Mouse (Mus musculus) liver, embryonic 14.5 days (tissue): Measurements from ENCODE around the gene Ep400. TPM values are rescaled to one million over a fixed set of nuclear protein-coding genes. Genes with fewer than 3 reads are reported as not detected.
"Not testable (repeated sequence)": the region's sequence is repeated elsewhere in the genome, so short reads cannot be mapped to it uniquely, and the experiment has no call there.

Source experiments
- ATAC-seq: fragments of 200-750 bp; cut with Nextera tagmentation; 2 replicates; pipeline ENCODE4 v1.8.0; 2017; ENCODE audit warnings: moderate number of reproducible peaks, mild to moderate bottlenecking, moderate library complexity; ENCODE audit not compliant: insufficient read depth
- DNase-seq, 3 experiments: peaks; one replicate each; pipeline ENCODE4 v3.0.0-alpha.2; 2012 to 2013; ENCODE audit warnings: low read depth in 3 of 3, low spot score in 3 of 3
- H3K27ac ChIP-seq: fragments of 300-500 bp; sonication (generic); 2 replicates; pipeline ENCODE4 v1.5.1; 2014; ENCODE audit warnings: moderate library complexity, mild to moderate bottlenecking, control low read depth, inconsistent platforms
- H3K27me3 ChIP-seq: fragments of 300-500 bp; sonication (generic); 2 replicates; pipeline ENCODE4 v1.6.1; 2014; ENCODE audit warnings: mild to moderate bottlenecking, low read length, moderate library complexity; ENCODE audit not compliant: control insufficient read depth, insufficient read depth
- H3K36me3 ChIP-seq: fragments of 300-500 bp; sonication (generic); replicated peaks from 2 replicates; pipeline ENCODE4 v1.6.1; 2014; ENCODE audit warnings: low read depth; ENCODE audit not compliant: control insufficient read depth, insufficient read depth
- H3K4me1 ChIP-seq, 2 experiments: fragments of 200-500 bp in 1 of 2; fragments of 300-500 bp in 1 of 2; sonication (generic) in 1 of 2; replicated peaks; 2 replicates each; pipeline ENCODE4 v1.6.1; 2012 to 2014; ENCODE audit warnings: antibody characterized with exemption in 1 of 2, inconsistent platforms in 1 of 2, low read length in 1 of 2; ENCODE audit not compliant: control insufficient read depth in 2 of 2, insufficient read depth in 2 of 2
- H3K4me2 ChIP-seq: fragments of 300-500 bp; sonication (generic); 2 replicates; pipeline ENCODE4 v1.6.1; 2014; ENCODE audit warnings: low read depth, mild to moderate bottlenecking, control low read depth, moderate library complexity
- H3K4me3 ChIP-seq, 2 experiments: fragments of 200-500 bp in 1 of 2; fragments of 300-500 bp in 1 of 2; sonication (generic) in 1 of 2; 2 replicates each; pipeline ENCODE4 v1.5.1; 2012 to 2014; ENCODE audit warnings: low read depth in 2 of 2, low read length in 2 of 2, mild to moderate bottlenecking in 2 of 2, control low read depth in 1 of 2, inconsistent platforms in 1 of 2, moderate library complexity in 1 of 2; ENCODE audit not compliant: insufficient read depth in 1 of 2
- H3K9ac ChIP-seq: fragments of 300-500 bp; sonication (generic); replicated peaks from 2 replicates; pipeline ENCODE4 v1.6.1; 2014; ENCODE audit warnings: mild to moderate bottlenecking, control low read depth, moderate library complexity
- H3K9me3 ChIP-seq: fragments of 300-500 bp; sonication (generic); 2 replicates; pipeline ENCODE4 v1.6.1; 2016; ENCODE audit warnings: low read length, mixed read lengths; ENCODE audit not compliant: control insufficient read depth
- CTCF ChIP-seq: IDR thresholded peaks from 2 replicates; pipeline ENCODE4 v1.5.1; 2016; ENCODE audit warnings: antibody characterized with exemption, low read depth, control low read depth
- EP300 ChIP-seq: IDR thresholded peaks from 2 replicates; pipeline ENCODE4 v1.6.1; 2016; ENCODE audit warnings: antibody characterized with exemption, low read depth
- WGBS: fragments of 180-500 bp; shearing (Covaris S2); extraction: QIAGEN DNeasy Blood & Tissue Kit; methylation state at CpG from one replicate; pipeline ENCODE4 v1.1.7; 2014; ENCODE audit not compliant: insufficient replicate concordance; 5-methylcytosine and 5-hydroxymethylcytosine counted together
- polyA plus RNA-seq, 2 experiments: library from polyadenylated mRNA; depleted of rRNA in 1 of 2; stranded (reverse) in 1 of 2; unstranded in 1 of 2; fragments of >200 nt; fragmentation: Nextera tagmentation in 1 of 2; extraction: Ambion mirVana in 1 of 2; gene quantifications; 2 replicates each; pipeline versions ENCODE4 v1.2.1 to v1.2.3; 2012 to 2014

Ep400 gene
- polyA plus RNA-seq, 2 experiments: 15.2 to 18.2 TPM

DNA sequence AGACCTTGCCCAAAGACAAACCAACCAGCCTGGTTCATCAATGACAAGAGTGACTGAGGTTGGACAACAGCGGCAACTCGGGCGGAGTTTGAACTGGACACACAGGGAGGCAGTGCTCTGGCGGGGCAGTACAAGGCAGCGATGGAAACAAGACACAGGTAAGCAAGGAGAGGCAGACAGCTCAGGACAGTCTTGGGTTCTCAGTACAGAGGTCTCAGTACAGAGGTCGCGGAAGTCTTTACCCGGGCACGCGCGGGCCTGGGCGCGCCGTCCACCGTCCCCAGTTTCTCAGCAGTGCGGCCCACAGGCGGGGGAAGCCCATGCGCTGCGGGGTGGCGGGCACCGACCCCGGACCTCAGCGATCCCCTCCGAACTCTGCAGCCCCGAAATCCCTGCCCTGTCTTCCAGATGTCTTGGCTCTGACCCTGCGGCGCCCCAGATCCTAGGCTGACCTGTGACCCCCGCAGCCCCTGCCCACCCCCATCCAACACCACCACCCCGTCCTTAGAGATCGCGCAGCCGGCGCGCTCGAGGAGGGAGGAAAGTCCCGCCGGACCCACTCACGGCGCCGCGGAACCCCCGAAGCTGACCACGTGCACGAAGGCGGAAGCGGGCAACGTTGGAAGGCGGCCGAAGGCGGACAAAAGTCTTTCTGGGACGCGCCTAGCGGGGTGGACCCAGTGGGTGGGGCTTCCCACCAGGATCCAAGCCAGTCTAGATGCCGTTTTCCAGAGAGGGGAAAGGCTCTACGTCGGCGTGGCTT, 9.7 kb upstream of the Ep400 start, which contains the start of gene Pus1:
TSS of gene Pus1 (minus strand) at position 662 of the 763 bp plus-strand sequence.
- TF ChIP-seq EP300 (no peak), CTCF (no peak)
- Histone ChIP-seq H3K27ac (peak within 1 kb of the TSS; percentile 87), H3K9ac (peak within 1 kb of the TSS; percentile 87), H3K4me2 (peak within 1 kb of the TSS; percentile 98), H3K4me1 (peaks cover 20 to 27% of the 10 kb centered on the region in 2 experiments), H3K9me3 (no peaks in the 10 kb centered on the region), H3K36me3 (peaks cover 14% of the 10 kb centered on the region), H3K4me3 (peak within 1 kb of the TSS; percentile 82 to 87), H3K27me3 (no peaks in the 10 kb centered on the region)
- WGBS: under 1% methylated on average over 57 of the region's 57 CpGs
- DNase-seq (peak; percentile 74 to 76 (median 76)), ATAC-seq (peak; percentile 76)

- H3K27me3 ChIP-seq: no peaks in the 10 kb centered on the region
- peak overlapping the region; percentile 98 for H3K4me2 ChIP-seq
- ATAC-seq (no peak), DNase-seq (no peak)
- peak overlapping the region; percentile 82 to 87 for H3K4me3 ChIP-seq
- H3K9ac ChIP-seq: peak overlapping the region; percentile 87
- 13% methylated on average over 15 of the region's 15 CpGs for WGBS
- H3K36me3 ChIP-seq: peaks cover 17% of the 10 kb centered on the region
- H3K9me3 ChIP-seq: no peaks in the 10 kb centered on the region
- H3K27ac ChIP-seq: no peak overlapping the region
- H3K4me1 ChIP-seq: peaks cover 20 to 27% of the 10 kb centered on the region in 2 experiments
- TF ChIP-seq EP300: no peak
- TF ChIP-seq CTCF: no peak
These were observed 8.9 kb upstream of the Ep400 start for GRCm38 (mm10) chr5:110779276-110779997.

- no peaks in the 10 kb centered on the region for H3K27me3 ChIP-seq
- H3K36me3 ChIP-seq: peaks cover 26% of the 10 kb centered on the region
- TF ChIP-seq EP300: no peak
- TF ChIP-seq CTCF: no peak
- peaks cover 20 to 27% of the 10 kb centered on the region in 2 experiments for H3K4me1 ChIP-seq
- no peak overlapping the region for H3K27ac ChIP-seq
- no peak overlapping the region for H3K4me2 ChIP-seq
- DNase-seq (no peak), ATAC-seq (no peak)
- WGBS: 86% methylated on average over 12 of the region's 12 CpGs
- H3K9ac ChIP-seq: no peak overlapping the region
- no peaks in the 10 kb centered on the region for H3K9me3 ChIP-seq
- no peak overlapping the region for H3K4me3 ChIP-seq
These were observed 7.7 kb upstream of the Ep400 start for GRCm38 (mm10) chr5:110778263-110778662.

DNA sequence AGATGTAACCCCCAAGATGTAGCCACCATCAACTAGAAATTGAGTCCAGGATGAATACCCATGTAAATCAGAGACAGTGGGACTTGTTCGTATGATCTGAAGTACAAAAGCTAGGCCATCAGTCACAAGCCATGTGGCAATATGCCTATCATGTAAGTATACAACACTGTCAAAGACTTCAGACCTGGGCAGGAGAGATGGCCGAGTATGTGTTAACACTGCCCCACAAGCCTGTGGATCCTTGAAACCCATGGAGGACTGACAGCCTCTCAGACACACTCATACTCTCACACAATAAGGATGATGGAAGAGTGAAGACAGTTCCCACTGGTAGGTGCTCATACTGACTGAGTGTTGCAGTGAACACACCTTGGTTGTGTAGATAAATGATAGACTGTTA, 5.6 kb upstream of the Ep400 start:
- peaks cover 33% of the 10 kb centered on the region for H3K36me3 ChIP-seq
- H3K27me3 ChIP-seq: no peaks in the 10 kb centered on the region
- peaks cover 5 to 9% of the 10 kb centered on the region in 2 experiments for H3K4me1 ChIP-seq
- no peaks in the 10 kb centered on the region for H3K9me3 ChIP-seq
- no peak overlapping the region for H3K27ac ChIP-seq
- H3K4me2 ChIP-seq: no peak overlapping the region
- DNase-seq (no peak), ATAC-seq (no peak)
- no peak overlapping the region for H3K4me3 ChIP-seq
- WGBS: 74% methylated on average over 2 of the region's 2 CpGs
- TF ChIP-seq EP300: no peak
- no peak for TF ChIP-seq CTCF
- H3K9ac ChIP-seq: no peak overlapping the region

DNA sequence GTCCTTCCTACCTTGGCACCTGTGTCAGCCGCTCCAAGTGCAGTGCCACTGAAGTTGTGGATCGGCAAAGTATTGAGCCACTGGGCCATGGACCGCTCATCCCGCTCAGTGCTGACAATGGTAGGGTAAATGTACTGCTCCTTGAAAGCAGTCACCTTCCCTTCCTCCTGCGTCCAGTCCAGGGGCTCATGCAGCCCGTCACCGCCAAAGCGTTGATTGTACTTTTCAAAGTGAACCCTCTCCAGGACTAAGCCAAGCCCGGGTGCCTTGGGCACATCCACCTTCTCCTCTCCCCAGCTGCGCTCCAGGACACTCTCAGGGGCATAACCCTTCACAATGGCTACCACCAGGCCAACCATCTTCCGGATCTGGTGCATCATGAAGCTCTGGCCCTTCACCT, 4.0 kb upstream of the Ep400 start:
- Histone ChIP-seq H3K27me3 (no peaks in the 10 kb centered on the region), H3K9ac (no peak overlapping the region), H3K36me3 (peaks cover 33% of the 10 kb centered on the region), H3K27ac (no peak overlapping the region), H3K4me3 (no peak overlapping the region), H3K4me1 (peaks cover 0 to 3% of the 10 kb centered on the region in 2 experiments; a peak in 3 of 4 replicates), H3K4me2 (no peak overlapping the region), H3K9me3 (no peaks in the 10 kb centered on the region)
- TF ChIP-seq EP300: no peak
- no peak for TF ChIP-seq CTCF
- no peak for ATAC-seq
- DNase-seq: no peak
- WGBS: 91% methylated on average over 11 of the region's 11 CpGs

- not testable (repeated sequence) for H3K27me3 ChIP-seq, H3K4me2 ChIP-seq, H3K9ac ChIP-seq, ATAC-seq, H3K9me3 ChIP-seq, H3K4me3 ChIP-seq, DNase-seq, H3K27ac ChIP-seq
- Histone ChIP-seq H3K36me3 (peaks cover 33% of the 10 kb centered on the region), H3K4me1 (peaks cover 12 to 14% of the 10 kb centered on the region in 2 experiments)
- WGBS: 86% methylated on average over 10 of the region's 10 CpGs
These were observed 2.4 kb upstream of the Ep400 start for GRCm38 (mm10) chr5:110772945-110773344.
